Mouse (Mus musculus) urinary bladder, adult 18-20 months (tissue): Measurements from ENCODE around the gene Tmem37.

Experiments used
- DNase-seq, 2 experiments: peaks; one replicate each; pipeline ENCODE4 v3.0.0; 2022; ENCODE audit warnings: low spot score in 2 of 2, mixed read lengths in 2 of 2

The Tmem37 gene

DNA sequence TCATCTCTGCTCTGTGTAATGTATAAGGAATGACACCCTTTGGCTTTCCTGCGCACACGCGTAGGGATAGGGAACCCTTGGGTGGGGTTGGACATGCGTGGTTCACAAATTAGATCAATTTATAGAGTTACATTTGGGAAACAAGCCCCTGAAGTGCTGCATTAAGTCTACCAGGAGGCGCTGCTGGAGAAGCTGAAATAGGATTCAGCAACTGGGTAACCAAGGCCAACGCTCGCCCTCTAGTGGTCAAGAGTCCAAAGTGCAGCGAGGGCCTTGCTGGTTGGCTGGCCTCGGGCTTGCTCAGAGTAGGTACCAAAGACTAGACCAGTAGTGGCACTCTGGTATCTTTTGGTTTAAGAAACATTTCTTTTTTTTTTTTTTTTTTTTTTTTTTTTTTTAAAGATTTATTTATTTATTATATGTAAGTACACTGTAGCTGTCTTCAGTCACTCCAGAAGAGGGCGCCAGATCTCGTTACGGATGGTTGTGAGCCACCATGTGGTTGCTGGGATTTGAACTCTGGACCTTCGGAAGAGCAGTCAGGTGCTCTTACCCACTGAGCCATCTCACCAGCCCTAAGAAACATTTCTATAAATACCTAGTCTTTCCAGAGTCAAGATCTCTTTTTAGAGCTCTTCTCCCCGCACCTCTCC is 19.7 kb upstream of the Tmem37 start:
- DNase-seq, result peak; percentile 76 to 79

DNA sequence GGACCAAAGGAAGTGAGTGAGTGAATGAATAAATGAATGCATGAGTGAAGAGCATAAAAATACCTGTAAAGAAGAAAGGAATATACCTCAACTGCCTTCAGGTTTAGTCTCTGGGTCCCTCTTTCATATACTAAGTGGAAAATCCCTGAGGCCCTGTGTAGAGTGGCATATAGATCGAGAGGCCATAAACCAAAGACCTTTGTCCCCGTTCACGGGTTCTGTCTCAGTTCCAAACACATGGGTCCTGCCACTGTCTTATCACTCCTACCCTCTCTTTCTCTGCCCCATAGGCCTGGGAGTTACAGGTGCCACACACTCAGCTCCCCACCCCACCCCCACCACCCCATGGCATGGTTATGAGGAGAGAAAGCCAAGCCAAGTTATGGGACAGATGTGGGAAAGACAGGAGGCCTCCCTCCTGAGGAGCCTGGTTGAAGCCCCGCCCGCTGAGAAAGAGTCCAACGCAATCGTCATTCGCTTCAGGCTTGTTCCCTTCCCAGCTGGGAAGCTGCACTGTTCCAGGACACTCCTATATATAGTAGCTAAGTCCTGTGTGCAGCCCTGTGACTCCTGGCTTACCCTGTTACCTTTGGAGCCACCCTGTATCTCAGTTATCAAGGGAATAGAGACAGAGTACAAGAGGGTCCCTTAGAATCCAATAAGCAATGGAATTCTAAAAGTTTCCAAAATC is 17.2 kb upstream of the Tmem37 start:
- DNase-seq, result no peak

DNA sequence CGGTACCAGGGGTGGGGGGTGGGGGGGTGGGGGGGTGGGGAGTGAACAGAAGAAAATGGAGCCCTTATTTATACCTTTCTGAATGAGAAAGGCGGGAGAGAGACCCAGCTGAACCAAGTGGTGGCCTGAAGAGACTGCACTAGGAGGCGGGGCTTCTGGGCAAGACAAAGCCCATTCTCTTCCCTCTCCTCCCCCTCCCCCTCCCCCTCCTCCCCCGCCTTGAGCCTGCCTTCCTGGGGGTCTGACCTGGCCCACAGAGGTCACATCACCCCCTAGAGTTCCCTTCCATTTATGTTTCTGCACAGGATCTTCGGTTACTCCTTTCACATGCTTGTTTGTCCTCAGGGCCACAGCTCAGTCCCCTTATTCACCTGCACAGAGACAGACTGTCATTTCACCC is 15.3 kb upstream of the Tmem37 start:
- no peak for DNase-seq

DNA sequence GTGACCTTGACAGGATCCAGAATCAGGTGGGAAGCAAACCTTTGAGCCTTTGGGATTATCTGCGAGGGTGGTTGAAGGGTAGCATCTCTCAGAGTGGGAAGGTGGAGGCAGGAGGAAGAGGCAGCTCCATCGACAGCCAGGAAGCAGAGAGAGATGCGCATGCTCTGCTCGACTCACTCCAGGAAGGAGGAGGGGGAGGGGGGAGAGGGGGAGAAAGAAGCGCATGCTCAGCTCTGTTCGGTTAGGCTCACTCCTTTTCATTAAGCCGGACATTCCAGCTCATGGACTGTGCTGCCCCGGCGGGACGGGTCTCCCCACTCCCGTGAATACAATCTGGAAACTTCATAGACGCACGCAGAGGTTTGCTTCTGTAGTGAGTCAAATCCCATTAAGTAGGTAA is 12.8 kb upstream of the Tmem37 start:
- DNase-seq, result no peak

DNA sequence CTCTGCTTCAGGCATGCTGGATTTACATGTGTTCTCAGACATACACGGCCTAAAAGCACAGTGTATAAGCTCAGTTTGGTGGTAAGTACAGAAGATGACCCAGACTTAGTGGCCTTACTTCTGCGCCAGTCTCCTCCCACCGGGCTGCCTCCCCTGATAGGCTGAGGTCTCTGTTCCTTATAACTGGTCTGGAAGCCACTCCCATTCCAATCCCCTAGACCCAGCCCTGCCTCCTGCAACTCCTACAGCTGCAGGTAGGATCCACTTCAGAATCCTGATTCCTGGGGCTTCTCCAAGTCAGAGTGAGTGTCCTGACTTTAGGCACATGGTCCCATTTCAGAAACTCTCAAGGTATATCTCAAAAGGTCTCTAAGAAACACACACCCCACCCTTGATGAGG is 11.8 kb upstream of the Tmem37 start:
- DNase-seq, result no peak

DNA sequence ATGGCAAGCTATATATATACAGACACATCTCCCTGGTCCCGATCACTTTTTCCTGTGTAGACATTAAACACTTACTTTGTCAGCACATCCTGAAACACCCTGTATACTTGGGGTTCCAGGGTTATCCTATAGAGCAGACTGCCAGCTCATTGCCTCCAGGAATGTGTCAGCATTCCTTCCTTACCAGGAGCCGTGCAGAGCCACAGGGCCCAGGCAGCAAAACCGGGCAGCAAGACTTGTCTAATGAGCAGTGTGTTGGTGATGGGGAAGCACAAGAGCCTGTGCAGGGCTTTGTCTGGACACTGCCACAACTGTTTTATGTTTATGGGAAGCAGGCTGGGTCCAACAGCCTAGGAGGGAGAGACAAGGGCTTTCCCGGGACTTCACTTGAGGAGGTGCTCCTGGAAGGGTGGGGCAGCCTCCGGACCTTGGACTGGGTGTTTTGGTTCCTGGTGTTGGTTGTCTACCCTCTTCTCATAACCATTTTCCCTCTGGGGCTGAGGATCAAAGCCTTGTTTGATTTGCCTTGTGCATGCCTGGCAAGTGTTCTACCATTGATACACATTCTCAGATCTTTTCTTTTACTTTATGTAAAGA is 10.1 kb upstream of the Tmem37 start:
- DNase-seq, result no peak

DNA sequence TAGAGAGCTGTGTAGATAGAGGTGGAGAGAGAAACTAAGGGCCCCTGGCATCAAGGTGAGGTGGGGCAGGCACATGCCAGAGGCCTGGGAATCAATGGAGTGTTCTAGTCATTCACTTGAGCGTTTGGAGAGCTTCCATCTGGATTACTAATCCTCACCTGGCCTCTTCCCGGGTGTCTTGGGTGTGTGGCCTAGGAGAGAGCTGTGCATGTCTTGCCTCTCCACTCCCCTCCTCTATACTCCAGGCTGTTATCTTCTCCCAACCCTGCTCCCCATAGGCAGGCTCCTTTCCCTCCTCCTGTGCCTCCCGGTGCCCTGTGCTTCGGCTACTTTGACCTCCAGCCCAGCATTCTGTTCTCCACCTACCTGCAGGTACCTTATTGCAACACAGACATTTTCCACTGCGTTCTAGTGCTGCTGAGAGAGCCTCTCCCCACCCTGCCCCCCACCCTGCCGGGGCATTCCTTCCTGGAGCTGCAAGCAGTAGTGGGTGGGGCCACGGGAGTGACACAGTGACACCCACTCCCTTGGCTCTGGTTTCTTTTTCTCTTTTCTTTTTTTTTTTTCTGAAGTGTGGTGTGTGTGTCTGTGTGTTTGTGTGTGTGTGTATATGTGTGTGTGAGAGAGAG is 9.2 kb upstream of the Tmem37 start:
- no peak for DNase-seq

DNA sequence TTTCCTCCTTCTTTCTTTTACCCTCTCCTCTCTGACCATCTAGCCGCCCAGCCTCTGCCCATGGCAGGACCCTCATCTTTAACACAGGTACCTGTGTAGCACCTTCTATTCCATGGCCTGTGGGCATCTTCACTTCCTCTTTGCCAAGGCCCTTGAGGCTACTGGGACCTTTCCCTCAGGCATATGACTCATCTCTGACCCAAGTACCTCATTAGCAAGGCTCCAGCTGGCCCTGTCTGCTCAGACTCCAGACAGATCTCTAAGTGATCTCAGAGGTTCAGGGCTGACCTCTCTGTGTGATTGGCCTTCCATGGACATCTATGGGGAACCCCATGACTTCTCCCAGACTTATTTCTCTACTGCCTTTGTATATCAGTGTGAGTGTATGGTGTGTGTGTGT is 6.8 kb upstream of the Tmem37 start:
- no peak for DNase-seq

DNA sequence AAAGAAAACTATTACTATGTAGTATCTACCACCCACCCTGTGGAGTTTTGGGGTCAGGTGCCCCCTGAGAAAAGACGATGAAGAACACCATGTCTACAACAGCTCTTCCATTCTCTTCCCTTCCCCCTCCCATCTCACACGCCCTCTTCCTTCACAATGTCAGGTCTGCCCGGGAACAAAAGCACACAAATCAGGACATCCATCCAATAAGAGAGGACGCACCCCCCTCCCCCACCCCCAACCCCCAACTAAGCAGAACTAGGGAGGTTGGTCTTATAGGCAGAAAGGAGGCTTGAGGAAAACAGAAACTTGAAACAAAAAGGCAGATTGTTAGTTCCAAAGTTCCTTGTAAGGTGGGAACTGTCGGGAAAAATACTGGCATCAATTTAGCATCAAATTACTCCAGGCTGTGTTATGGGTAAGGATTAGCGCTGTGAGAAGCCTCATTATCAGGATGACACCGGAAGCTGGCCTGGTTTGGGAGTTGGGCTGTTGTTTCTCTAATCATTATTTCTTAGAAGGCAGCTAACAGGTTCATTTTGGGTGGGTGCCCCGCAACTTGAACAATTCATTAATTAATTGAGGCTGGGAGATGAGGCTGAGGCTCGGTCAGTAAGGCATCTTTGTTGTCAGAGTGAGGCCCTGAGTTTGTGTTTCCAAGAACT is 4.0 kb upstream of the Tmem37 start:
- no peak for DNase-seq

DNA sequence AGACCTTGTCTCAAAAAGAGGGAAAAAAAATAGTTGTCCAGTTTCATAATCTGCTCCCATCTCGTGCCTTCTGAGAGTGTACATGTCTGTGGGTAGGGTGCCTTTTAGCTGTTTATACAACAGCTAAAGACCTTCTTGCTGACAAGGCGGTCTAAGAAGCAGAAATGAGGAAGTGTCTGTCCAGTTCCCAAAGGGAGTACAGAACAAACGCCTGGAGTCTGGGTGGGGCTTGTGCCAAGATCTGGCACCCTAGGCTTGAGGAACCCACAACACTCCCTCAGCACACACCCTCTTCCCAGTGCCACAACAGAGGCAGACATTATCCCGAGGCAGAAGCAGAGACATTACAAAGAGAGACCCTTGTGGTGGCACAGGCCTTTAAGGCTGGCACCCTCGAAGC is 1.6 kb upstream of the Tmem37 start:
- no peak for DNase-seq

DNA sequence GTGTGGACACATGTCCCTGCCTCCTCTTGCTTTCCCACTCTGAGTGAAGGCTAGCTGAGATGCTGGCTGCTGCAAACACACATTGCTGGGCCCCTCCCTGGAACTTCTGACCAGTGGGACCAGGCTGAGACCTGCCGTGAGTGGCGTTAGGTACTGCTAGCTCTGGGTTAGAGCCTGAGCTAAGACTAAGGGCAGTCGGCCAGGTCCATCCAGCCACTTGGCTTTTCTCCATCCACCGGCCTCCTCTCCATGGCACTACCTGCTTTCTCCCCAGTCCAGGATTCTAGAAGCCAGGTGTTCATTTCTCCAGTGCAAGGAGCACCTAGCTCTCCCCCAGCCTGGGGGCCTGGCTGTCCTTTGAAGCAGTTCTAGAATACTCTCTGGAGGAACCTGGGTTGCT is 1.1 kb upstream of the Tmem37 start:
- no peak for DNase-seq

DNA sequence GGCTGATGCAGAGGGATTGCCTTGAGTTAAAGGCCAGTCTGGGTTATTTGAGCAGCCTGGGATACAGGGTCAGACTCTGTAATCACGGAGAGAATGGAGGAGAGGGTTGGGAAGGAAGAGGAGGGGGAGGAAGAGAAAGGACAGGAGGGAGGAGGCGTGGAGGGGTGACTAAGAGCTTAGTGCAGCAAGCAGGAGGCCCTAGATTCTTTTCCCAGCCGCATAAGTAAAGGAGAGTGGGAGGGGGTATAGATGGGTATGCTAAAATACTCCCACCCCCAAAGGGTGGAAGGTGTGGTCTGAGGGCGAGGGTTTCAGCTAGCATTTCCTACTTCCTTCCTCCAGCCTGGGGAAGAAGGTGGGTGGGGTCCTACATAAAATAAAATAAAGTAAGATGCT is 431 bp upstream of the Tmem37 start:
- no peak for DNase-seq

DNA sequence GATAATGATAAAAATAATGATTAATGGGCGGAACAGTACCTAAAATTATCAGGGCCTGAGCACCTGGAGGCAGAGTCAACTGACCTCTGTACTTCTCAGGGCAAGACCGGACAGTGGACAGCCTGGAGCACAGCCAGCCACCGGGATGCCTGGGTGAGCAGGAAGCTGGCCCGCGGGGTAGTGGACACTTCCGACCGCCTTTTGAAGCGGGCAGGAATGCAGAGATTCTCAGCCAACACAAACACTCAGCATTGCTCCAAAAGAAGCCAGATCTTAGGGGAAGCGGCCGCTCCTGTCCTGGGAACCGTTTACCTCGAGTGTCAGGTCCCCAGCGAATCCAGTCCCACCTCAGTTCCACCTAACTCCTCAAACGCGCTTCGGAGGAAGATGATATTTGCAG is 974 bp downstream of the Tmem37 start:
- peak; percentile 26 to 36 for DNase-seq

DNA sequence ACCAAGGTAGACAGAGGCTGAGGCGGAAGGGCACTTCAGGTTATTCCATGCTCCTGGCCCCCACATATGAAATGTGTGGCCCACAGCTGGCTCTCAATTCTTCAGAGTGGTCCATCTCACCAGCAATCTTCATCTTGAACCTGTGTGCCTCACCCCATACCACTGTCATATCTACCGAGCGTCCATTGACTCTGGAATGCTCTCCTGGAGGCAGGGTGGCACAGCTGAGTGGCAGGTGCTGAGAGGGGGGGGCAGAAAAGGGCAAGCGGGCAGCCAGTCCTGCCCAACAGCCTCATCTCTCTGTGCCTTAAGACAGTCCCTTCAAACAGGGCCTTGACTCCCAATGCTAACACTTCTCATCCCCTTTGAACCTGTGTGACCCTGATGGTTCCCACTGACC is 2.7 kb downstream of the Tmem37 start:
- no peak for DNase-seq

DNA sequence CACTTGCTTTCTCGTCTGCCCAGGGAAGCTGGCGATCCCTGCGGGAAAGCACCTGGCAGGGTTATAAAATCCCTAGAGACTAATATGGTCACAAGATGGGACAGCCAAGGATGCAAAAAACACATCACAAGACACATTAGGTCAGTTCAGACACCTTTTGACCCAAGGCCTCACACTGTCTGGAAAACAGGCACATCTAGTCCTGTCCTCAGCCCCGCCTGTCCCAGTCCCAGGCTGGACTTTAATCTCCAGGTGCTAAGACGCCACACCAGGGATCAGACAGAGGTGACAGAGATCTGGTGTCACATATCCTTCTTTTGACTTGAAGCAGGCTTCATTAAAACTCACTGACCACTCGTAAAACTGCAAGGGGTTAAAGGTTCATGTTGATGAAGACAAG is 3.7 kb downstream of the Tmem37 start:
- DNase-seq, result no peak

DNA sequence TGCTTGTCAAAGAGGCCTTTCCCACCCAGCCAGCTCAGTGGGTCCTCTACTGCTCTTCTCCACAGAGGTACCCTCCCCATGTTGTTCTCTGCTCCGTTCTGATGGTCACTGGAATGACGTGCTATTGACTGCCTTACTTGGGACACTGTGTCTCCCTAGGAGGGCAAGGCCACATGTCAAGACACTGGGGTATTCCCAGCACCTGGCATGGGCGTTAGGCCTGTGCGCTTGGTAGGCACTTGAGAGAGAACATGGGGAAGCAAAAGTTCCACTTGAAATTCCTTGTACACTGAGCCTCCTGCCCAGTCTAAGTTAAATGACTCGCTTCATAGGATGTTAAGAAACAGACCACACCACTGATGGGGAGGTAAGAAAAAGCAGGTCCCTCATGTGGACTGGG is 4.8 kb downstream of the Tmem37 start:
- DNase-seq, result no peak

DNA sequence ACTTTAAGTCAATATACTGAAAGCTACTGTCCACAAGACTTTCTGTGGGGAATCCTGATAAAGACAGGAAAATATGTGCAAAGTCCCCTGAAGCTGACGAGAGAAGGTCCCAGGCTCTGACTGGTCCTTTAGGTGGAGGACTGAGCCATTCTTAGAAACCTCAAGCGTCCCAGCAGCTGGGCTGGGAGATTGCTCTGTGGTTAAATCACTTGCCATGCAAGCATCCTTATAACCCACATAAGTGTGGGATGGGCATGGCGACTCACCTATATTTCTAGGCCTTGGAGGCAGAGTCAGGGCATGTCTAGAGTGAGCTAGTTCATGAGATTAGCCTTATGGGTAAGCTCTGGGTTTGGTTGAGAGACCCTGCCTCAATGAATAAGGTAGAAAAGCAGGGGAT is 7.2 kb downstream of the Tmem37 start:
- no peak for DNase-seq

DNA sequence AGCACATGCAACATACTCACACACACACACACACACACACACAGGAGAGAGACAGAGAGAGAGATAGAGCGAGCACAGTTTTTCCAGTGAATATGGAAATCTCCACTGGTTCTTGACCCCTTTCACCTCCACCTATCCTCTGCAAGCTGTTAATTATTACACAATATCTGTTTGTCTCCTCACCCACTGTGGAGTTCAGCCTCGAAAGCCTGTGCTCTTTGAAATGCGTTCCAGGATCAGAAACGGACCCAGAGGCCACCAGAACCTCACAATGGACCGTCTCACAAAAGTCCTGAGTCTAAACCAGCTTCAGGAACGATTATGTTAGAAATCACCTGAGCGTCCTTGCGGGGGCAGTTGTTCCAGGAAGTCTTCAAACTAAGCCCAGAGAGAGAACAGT is 7.7 kb downstream of the Tmem37 start:
- no peak for DNase-seq

DNA sequence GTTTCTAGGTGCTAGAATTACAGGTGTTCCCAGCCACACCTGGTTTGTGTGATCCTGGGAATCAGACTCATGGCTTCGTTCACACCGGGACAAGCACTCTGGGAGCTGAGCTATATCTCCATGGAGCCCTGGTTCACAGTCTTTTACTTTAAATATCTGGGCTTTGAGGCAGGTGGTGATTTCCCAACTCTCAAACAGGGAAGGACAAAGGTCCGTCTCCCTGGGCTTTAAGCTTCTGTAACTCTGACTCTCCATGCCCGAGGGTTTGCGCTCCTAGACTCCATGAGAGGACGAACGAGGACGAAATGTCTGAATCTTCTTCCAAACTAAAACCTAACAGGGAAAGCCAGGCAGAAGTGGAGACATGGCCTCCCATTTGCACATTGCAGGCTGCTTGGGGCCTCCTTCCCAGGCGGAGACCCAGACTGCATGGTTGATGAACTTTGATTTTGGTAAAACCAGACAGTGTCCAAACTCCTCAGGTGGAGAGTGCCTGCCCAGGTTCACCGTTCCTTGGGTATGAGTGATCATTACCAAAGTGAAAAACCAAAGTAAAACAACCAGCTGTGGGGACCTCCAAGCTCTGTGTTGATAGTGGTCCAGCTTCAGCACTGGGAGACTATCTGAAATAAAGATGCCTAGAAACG is 9.7 kb downstream of the Tmem37 start:
- no peak for DNase-seq

DNA sequence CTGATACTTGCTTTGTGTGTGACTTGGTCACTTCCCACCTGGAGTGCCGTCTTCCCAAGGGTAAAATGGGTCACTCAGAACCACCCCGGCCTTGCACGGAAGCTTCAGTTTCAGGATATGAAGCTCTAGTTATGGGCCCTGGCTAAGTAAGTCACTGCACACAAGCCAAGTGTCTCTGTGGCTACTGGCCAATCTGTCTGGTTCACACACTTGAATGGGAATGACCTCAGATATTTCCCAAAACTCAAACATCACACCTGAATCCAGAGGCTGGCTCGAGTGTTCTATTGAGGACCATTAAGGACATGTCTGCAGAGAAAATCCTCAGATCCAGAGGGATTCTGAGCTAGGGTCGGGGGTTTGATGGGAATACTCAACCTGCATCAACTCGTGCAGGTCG is 11.6 kb downstream of the Tmem37 start:
- no peak for DNase-seq

DNA sequence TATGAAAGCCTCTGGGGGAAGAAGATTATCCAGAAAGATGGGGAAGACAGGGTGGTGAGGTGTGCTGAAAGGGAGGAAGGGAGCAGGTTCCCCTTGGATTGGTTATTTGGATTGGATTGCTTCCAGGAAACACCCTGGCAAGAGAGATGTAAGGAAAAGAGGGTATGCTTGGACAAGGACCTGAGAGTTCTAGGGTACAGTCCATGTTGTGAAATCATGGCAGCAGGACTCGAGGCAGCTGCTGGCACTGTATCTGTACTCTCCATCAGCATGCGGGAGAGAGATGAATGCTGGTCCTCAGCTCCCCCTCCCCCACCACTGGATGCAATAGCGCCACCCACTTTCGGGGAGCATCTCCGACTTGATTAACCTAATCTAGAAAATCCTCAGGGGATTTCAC is 13.2 kb downstream of the Tmem37 start:
- DNase-seq, result no peak
